Mouse (Mus musculus) liver, postnatal 0 days (tissue): ENCODE results near the gene Inpp5d.

Source experiments
- CTCF ChIP-seq: sonication (generic); IDR thresholded peaks from 2 replicates; pipeline ENCODE4 v1.5.1; 2016; ENCODE audit warnings: antibody characterized with exemption, low read depth
- EP300 ChIP-seq: IDR thresholded peaks from 2 replicates; pipeline ENCODE4 v1.6.1; 2016; ENCODE audit warnings: antibody characterized with exemption, low read depth, mild to moderate bottlenecking

DNA sequence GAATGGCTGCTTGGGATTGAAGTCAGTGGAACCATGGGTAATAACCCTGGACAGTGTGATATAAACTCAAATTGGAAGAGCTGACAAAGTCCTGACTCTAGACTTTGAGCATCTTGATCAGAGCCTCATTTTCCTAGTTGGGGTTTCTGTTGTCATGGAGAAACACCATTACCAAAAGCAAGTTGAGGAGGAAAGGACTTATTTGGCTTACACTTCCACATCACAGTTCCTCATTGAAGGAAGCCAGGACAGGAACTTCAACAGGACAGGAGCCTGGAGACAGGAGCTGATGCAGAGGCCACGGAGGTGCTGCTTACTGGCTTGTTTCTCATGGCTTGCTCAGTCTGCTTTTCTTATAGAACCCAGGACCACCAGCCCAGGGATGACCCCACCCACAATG is 31.3 kb downstream of the Inpp5d start:
- no peak for TF ChIP-seq CTCF
- no peak for TF ChIP-seq EP300
